Mouse (Mus musculus): Measurements from ENCODE around the gene Efhd2. TPM values are rescaled to one million over a fixed set of nuclear protein-coding genes. Genes with fewer than 3 reads are reported as not detected.

The Efhd2 gene
- 233 TPM for polyA plus RNA-seq (2015; fragmentation: Illumina TruSeq; extraction: RNeasy Lipid Tissue Mini Kit (QIAGEN cat#74804); ENCODE audit: low read depth, low replicate concordance)

DNA sequence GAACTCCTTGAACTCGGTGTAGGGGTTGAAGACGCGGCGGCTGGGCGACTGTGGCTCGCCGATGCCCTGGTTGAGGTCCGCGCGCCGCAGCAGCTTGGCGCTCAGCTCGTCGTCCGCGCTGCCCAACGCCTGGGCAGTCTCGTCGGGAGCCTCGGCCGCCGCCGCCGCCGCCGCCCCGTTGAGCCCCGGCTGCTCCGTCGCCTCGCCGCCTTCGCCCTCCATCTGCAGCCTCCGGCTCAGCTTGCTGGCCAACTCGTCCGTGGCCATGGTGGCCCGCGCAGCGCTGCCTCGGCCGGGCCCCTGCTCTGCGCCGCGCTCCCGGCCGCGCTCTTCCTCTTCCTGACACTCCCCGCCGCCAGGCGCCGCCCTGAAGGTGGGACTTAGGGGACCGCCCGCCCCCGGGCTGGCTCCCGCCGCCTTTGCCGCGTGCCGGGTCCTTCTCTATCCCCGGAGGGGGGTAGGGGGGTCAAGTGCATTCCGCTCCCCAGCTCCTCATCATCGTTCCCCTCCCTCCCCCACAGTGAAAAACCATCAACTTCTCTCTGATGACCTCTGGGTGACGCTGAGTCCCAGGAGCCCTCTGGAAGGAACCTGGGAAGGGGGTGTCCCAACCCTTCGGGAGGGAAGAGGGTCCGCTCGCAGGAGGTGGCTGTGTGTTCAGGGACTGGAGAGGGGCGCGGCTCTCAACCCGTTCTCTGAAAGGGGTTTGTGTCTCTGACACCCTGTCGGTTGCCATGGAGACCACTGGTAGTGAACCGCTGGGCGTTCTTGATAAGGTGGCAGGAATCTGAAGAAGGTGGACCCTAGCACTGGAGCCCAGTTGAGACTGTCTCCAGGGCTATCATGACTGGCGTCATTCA is at the start of gene Efhd2:
TSS of gene Efhd2 (minus strand) at position 320 of the 860 bp plus-strand sequence.

DNA sequence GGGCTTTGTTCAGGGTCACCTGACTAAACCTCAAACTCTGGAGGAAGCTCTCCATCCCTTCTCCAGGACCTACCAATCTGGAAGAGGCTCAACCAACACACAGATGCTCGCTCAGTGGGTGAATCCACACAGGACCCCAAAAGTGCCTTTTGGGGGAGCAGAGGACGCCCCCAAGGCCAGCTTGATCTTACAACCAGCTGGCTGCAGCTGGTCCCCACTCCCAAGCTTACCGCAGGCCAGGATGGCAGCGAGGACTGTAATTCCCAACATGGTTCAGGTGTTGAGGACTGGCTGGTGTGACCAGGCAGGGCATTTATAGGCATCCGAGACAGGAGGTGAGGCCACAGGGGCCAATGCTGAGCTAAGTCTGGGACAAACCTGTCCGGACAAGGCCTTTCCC is 28.7 kb downstream of the Efhd2 start, which contains the start of gene Ctrc:
TSS of gene Ctrc (minus strand) at position 361 of the 400 bp plus-strand sequence.

DNA sequence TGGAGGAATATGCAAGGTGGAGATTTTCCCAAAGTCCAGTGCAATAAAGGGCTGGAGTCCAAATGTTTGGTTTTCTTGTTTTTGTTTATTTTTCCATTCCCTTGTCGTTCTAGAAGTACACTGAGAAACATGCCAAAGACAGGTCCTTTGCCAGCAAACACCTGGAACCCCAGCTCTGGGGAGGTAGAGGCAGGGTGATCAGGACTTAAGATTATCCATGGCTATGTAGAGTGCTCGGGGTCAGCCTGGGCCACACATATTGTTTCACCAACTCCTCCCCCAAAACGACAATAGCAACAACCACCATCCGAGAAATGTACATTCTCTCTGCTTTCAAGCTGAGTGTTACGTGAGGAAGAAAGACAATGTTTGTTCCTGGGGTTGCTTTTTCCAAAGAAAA is 48.7 kb downstream of the Efhd2 start, which contains the start of gene Cela2a:
TSS of gene Cela2a (minus strand) at position 101 of the 400 bp plus-strand sequence.

Other genes with a start within 250 kb of the Efhd2 start
- 66.4 TPM for gene Plekhm2, start 210.0 kb downstream of the Efhd2 start, polyA plus RNA-seq (2015; fragmentation: Illumina TruSeq; extraction: RNeasy Lipid Tissue Mini Kit (QIAGEN cat#74804); ENCODE audit: low read depth, low replicate concordance)
- gene Rsc1a1, start 189.3 kb downstream of the Efhd2 start, polyA plus RNA-seq (2015; fragmentation: Illumina TruSeq; extraction: RNeasy Lipid Tissue Mini Kit (QIAGEN cat#74804); ENCODE audit: low read depth, low replicate concordance) = 6.5 TPM
- gene Ddi2, start 151.5 kb downstream of the Efhd2 start, polyA plus RNA-seq (2015; fragmentation: Illumina TruSeq; extraction: RNeasy Lipid Tissue Mini Kit (QIAGEN cat#74804); ENCODE audit: low read depth, low replicate concordance) = 20.2 TPM
- gene Agmat, start 128.2 kb downstream of the Efhd2 start, polyA plus RNA-seq (2015; fragmentation: Illumina TruSeq; extraction: RNeasy Lipid Tissue Mini Kit (QIAGEN cat#74804); ENCODE audit: low read depth, low replicate concordance) = 2.3 TPM
- gene Dnajc16, start 84.0 kb downstream of the Efhd2 start, polyA plus RNA-seq (2015; fragmentation: Illumina TruSeq; extraction: RNeasy Lipid Tissue Mini Kit (QIAGEN cat#74804); ENCODE audit: low read depth, low replicate concordance) = 28.5 TPM
- 16.7 TPM for gene Casp9, start 81.3 kb downstream of the Efhd2 start, polyA plus RNA-seq (2015; fragmentation: Illumina TruSeq; extraction: RNeasy Lipid Tissue Mini Kit (QIAGEN cat#74804); ENCODE audit: low read depth, low replicate concordance)
- gene Cela2a, start 48.8 kb downstream of the Efhd2 start, polyA plus RNA-seq (2015; fragmentation: Illumina TruSeq; extraction: RNeasy Lipid Tissue Mini Kit (QIAGEN cat#74804); ENCODE audit: low read depth, low replicate concordance) = not detected
- gene Ctrc, start 28.6 kb downstream of the Efhd2 start, polyA plus RNA-seq (2015; fragmentation: Illumina TruSeq; extraction: RNeasy Lipid Tissue Mini Kit (QIAGEN cat#74804); ENCODE audit: low read depth, low replicate concordance) = not detected
- gene Fhad1, start 140.2 kb upstream of the Efhd2 start, polyA plus RNA-seq (2015; fragmentation: Illumina TruSeq; extraction: RNeasy Lipid Tissue Mini Kit (QIAGEN cat#74804); ENCODE audit: low read depth, low replicate concordance) = 10.1 TPM
- gene Tmem51, start 209.4 kb upstream of the Efhd2 start, polyA plus RNA-seq (2015; fragmentation: Illumina TruSeq; extraction: RNeasy Lipid Tissue Mini Kit (QIAGEN cat#74804); ENCODE audit: low read depth, low replicate concordance) = 6.1 TPM

All from brain, adult 10 weeks (tissue).